In genomic region chr12:73482275-73482674, GRCm38 (mm10) we compare ENCODE assay signal across 33 mouse cellular contexts.
"Had no signal": no experiment of that assay in that cellular context is flagged by ENCODE, and none has a peak within 500 bp of the region (broad histone marks: within the 10 kb centered on the region; RNA-seq: fewer than 3 reads in every experiment).

No protein-coding gene starts in this region.

- H3K27me3 ChIP-seq: heart, embryonic 12.5 days; heart, embryonic 13.5 days; heart, embryonic 15.5 days; hindbrain, embryonic 12.5 days; hindbrain, embryonic 13.5 days; hindbrain, embryonic 15.5 days; intestine, embryonic 15.5 days had no signal

- DNase-seq: heart, postnatal 10 days; heart, postnatal 14 days; heart, postnatal 4 days; kidney, adult 11 months; kidney, adult 18-20 months; kidney, adult 2 months; kidney, adult 8-10 months; kidney, adult 9 months; kidney, postnatal 10 days; kidney, postnatal 14 days; kidney, postnatal 25 days; kidney, postnatal 36 days; kidney, postnatal 4 days; layer of hippocampus, adult 9-11 months; layer of hippocampus, postnatal 36 days had no signal

- H3K27ac ChIP-seq: heart, embryonic 13.5 days; heart, embryonic 15.5 days; hindbrain, embryonic 10.5 days; hindbrain, embryonic 12.5 days; hindbrain, embryonic 13.5 days; hindbrain, embryonic 14.5 days; hindbrain, embryonic 15.5 days; hindbrain, postnatal 0 days; intestine, embryonic 15.5 days; kidney, postnatal 0 days; layer of hippocampus, adult 2 months; left cerebral cortex, adult 2 months had no signal

- H3K9me3 ChIP-seq: heart, embryonic 12.5 days; heart, embryonic 13.5 days; heart, embryonic 15.5 days; hindbrain, embryonic 10.5 days; hindbrain, embryonic 12.5 days; hindbrain, embryonic 13.5 days; hindbrain, embryonic 15.5 days; intestine, embryonic 15.5 days had no signal

- H3K4me2 ChIP-seq: heart, embryonic 11.5 days; heart, embryonic 12.5 days; heart, embryonic 13.5 days; heart, embryonic 15.5 days; hindbrain, embryonic 12.5 days; hindbrain, embryonic 13.5 days; hindbrain, embryonic 14.5 days; hindbrain, embryonic 15.5 days; intestine, embryonic 15.5 days had no signal

- ATAC-seq: hindbrain, embryonic 16.5 days; hindbrain, postnatal 0 days; inflammation-experienced regulatory T-cells, adult 6 months; intestine, embryonic 15.5 days; intestine, embryonic 16.5 days; intestine, postnatal 0 days had no signal

- H3K4me1 ChIP-seq: heart, embryonic 12.5 days; heart, embryonic 13.5 days; heart, embryonic 15.5 days; hindbrain, embryonic 10.5 days; hindbrain, embryonic 12.5 days; hindbrain, embryonic 13.5 days; hindbrain, embryonic 15.5 days; intestine, embryonic 15.5 days had no signal

- H3K4me3 ChIP-seq: heart, embryonic 12.5 days; heart, embryonic 13.5 days; heart, embryonic 15.5 days; hindbrain, embryonic 10.5 days; hindbrain, embryonic 12.5 days; hindbrain, embryonic 13.5 days; hindbrain, embryonic 15.5 days; intestine, embryonic 15.5 days; layer of hippocampus, adult 2 months; left cerebral cortex, adult 2 months had no signal

- H3K9ac ChIP-seq: heart, embryonic 12.5 days; heart, embryonic 13.5 days; heart, embryonic 15.5 days; hindbrain, embryonic 12.5 days; hindbrain, embryonic 13.5 days; hindbrain, embryonic 14.5 days; hindbrain, embryonic 15.5 days; intestine, embryonic 15.5 days had no signal

- H3K36me3 ChIP-seq: heart, embryonic 12.5 days; heart, embryonic 13.5 days; heart, embryonic 15.5 days; hindbrain, embryonic 10.5 days; hindbrain, embryonic 12.5 days; hindbrain, embryonic 13.5 days; hindbrain, embryonic 15.5 days; intestine, embryonic 15.5 days had no signal
